Mouse (Mus musculus) cortical plate, adult 2 months (tissue): ENCODE measurements around the gene Olfr263.

Source experiments
- CTCF ChIP-seq: fragments of 200-500 bp; IDR thresholded peaks from 2 replicates; pipeline ENCODE4 v1.5.1; 2011; ENCODE audit warnings: mild to moderate bottlenecking, control low read depth, low read length; ENCODE audit not compliant: insufficient read depth; ENCODE audit errors: extremely low read depth
- POLR2A ChIP-seq: fragments of 200-500 bp; IDR thresholded peaks from 2 replicates; pipeline ENCODE4 v1.6.1; 2011; ENCODE audit warnings: mild to moderate bottlenecking, low read length, control low read depth; ENCODE audit not compliant: insufficient read depth; ENCODE audit errors: extremely low read depth

GRCm38 (mm10) chr13:21166936-21167909, 37.8 kb downstream of the Olfr263 start:
- TF ChIP-seq POLR2A (no peak), CTCF (no peak)
